Mouse (Mus musculus) lung, postnatal 0 days (tissue): Measurements from ENCODE around the gene 1700001O22Rik. TPM values are rescaled to one million over a fixed set of nuclear protein-coding genes. Genes with fewer than 3 reads are reported as not detected.
A peak's percentile ranks its signal among the peaks of the same experiment; 100 is the strongest.

Source experiments
- ATAC-seq: fragments of 200-750 bp; cut with Nextera tagmentation; 2 replicates; pipeline ENCODE4 v1.8.0; 2017; ENCODE audit warnings: moderate library complexity
- DNase-seq: peaks from one replicate; pipeline ENCODE4 v3.0.0-alpha.2; 2016; ENCODE audit warnings: low spot score
- H3K27ac ChIP-seq: fragments of 300-500 bp; sonication (generic); 2 replicates; pipeline ENCODE4 v1.5.1; 2014; ENCODE audit warnings: antibody characterized with exemption, mild to moderate bottlenecking, low read length, mixed read lengths
- H3K27me3 ChIP-seq: fragments of 300-500 bp; sonication (generic); replicated peaks from 2 replicates; pipeline ENCODE4 v1.6.1; 2014; ENCODE audit warnings: low read length, mixed read lengths; ENCODE audit not compliant: insufficient read depth
- H3K36me3 ChIP-seq: fragments of 300-500 bp; sonication (generic); 2 replicates; pipeline ENCODE4 v1.6.1; 2014; ENCODE audit warnings: low read length, mixed read lengths; ENCODE audit not compliant: insufficient read depth
- H3K4me1 ChIP-seq: fragments of 300-500 bp; sonication (generic); 2 replicates; pipeline ENCODE4 v1.6.1; 2014; ENCODE audit warnings: antibody characterized with exemption, low read depth, low read length, mixed read lengths; ENCODE audit not compliant: insufficient read depth
- H3K4me2 ChIP-seq: fragments of 300-500 bp; sonication (generic); replicated peaks from 2 replicates; pipeline ENCODE4 v1.6.1; 2014; ENCODE audit warnings: low read depth, mild to moderate bottlenecking, low read length, moderate library complexity, mixed read lengths
- H3K4me3 ChIP-seq: fragments of 300-500 bp; sonication (generic); 2 replicates; pipeline ENCODE4 v1.5.1; 2014; ENCODE audit warnings: low read depth, low read length
- H3K9ac ChIP-seq: fragments of 300-500 bp; sonication (generic); replicated peaks from 2 replicates; pipeline ENCODE4 v1.6.1; 2014; ENCODE audit warnings: low read depth, mild to moderate bottlenecking
- H3K9me3 ChIP-seq: fragments of 300-500 bp; sonication (generic); 2 replicates; pipeline ENCODE4 v1.6.1; 2016; ENCODE audit warnings: low read length, mixed read lengths
- CTCF ChIP-seq: IDR thresholded peaks from 2 replicates; pipeline ENCODE4 v1.5.1; 2016; ENCODE audit warnings: antibody characterized with exemption, mild to moderate bottlenecking
- EP300 ChIP-seq: IDR thresholded peaks from 2 replicates; pipeline ENCODE4 v1.6.1; 2016; ENCODE audit warnings: antibody characterized with exemption, mild to moderate bottlenecking, control low read depth
- WGBS: fragments of 180-500 bp; shearing (Covaris S2); extraction: QIAGEN DNeasy Blood & Tissue Kit; methylation state at CpG from one replicate; pipeline ENCODE4 v1.1.7; 2014; 5-methylcytosine and 5-hydroxymethylcytosine counted together
- polyA plus RNA-seq: library from polyadenylated mRNA; unstranded; fragments of >200 nt; fragmentation: Nextera tagmentation; extraction: Ambion mirVana; gene quantifications from 2 replicates; pipeline ENCODE4 v1.2.1, GENCODE M21; 2015

The 1700001O22Rik gene
- polyA plus RNA-seq, 1 experiment from 2014 or later, result 0.47 TPM

- H3K9ac ChIP-seq, result peak overlapping the region; percentile 41
- 7% methylated on average over 24 of the region's 40 CpGs for WGBS
- H3K4me3 ChIP-seq, result peak overlapping the region; percentile 26
- H3K4me2 ChIP-seq, result peak overlapping the region; percentile 63
- H3K4me1 ChIP-seq, result peaks cover 9% of the 10 kb centered on the region; the same call in 1 of the 2 replicates
- no peaks in the 10 kb centered on the region for H3K27me3 ChIP-seq
- H3K9me3 ChIP-seq, result no peaks in the 10 kb centered on the region
- ATAC-seq, result peak; percentile 80
- DNase-seq, result peak; percentile 84
- H3K27ac ChIP-seq, result peak overlapping the region; percentile 83
- TF ChIP-seq CTCF (peak; percentile 50), EP300 (no peak)
- H3K36me3 ChIP-seq, result no peaks in the 10 kb centered on the region
Observed at GRCm38 (mm10) chr2:30784078-30784994, 19.1 kb downstream of the 1700001O22Rik start.

GRCm38 (mm10) chr2:30783346-30783745 is 20.1 kb downstream of the 1700001O22Rik start:
- Histone ChIP-seq H3K4me3 (no peak overlapping the region), H3K4me1 (peaks cover 9% of the 10 kb centered on the region; the same call in 1 of the 2 replicates), H3K4me2 (peak overlapping the region; percentile 63), H3K36me3 (no peaks in the 10 kb centered on the region), H3K27ac (peak overlapping the region; percentile 83; the same call in 1 of the 2 replicates), H3K27me3 (no peaks in the 10 kb centered on the region), H3K9ac (no peak overlapping the region), H3K9me3 (no peaks in the 10 kb centered on the region)
- peak; percentile 46 for ATAC-seq
- WGBS, result 1% methylated on average over 12 of the region's 13 CpGs
- TF ChIP-seq EP300, result no peak
- no peak for TF ChIP-seq CTCF
- DNase-seq, result peak; percentile 89

GRCm38 (mm10) chr2:30782312-30783290 is 20.9 kb downstream of the 1700001O22Rik start:
- Histone ChIP-seq H3K36me3 (no peaks in the 10 kb centered on the region), H3K4me3 (no peak overlapping the region), H3K27ac (peak overlapping the region; percentile 83; the same call in 1 of the 2 replicates), H3K27me3 (no peaks in the 10 kb centered on the region), H3K4me1 (peaks cover 9% of the 10 kb centered on the region; the same call in 1 of the 2 replicates), H3K9ac (no peak overlapping the region), H3K4me2 (peak overlapping the region; percentile 63), H3K9me3 (no peaks in the 10 kb centered on the region)
- ATAC-seq (no peak), DNase-seq (no peak)
- WGBS, result 71% methylated on average over 8 of the region's 8 CpGs
- no peak for TF ChIP-seq CTCF
- no peak for TF ChIP-seq EP300

- no peak for ATAC-seq
Observed at GRCm38 (mm10) chr2:30779241-30779640, 24.2 kb downstream of the 1700001O22Rik start.

GRCm38 (mm10) chr2:30778235-30778634 is 25.2 kb downstream of the 1700001O22Rik start:
- H3K4me3 ChIP-seq, result no peak overlapping the region
- WGBS, result 73% methylated on average over 4 of the region's 4 CpGs
- H3K9me3 ChIP-seq, result no peaks in the 10 kb centered on the region
- H3K4me1 ChIP-seq, result no peaks in the 10 kb centered on the region
- no peaks in the 10 kb centered on the region for H3K27me3 ChIP-seq
- no peak overlapping the region for H3K9ac ChIP-seq
- no peak overlapping the region for H3K4me2 ChIP-seq
- no peak for DNase-seq
- no peak for TF ChIP-seq CTCF
- no peak for TF ChIP-seq EP300
- ATAC-seq, result no peak
- H3K27ac ChIP-seq, result no peak overlapping the region
- no peaks in the 10 kb centered on the region for H3K36me3 ChIP-seq

More at GRCm38 (mm10) chr2:30779241-30779640, 24.2 kb downstream of the 1700001O22Rik start:
- WGBS, result 19% methylated on average over 5 of the region's 5 CpGs
- H3K36me3 ChIP-seq, result no peaks in the 10 kb centered on the region
- no peak overlapping the region for H3K9ac ChIP-seq
- H3K9me3 ChIP-seq, result no peaks in the 10 kb centered on the region
- H3K27me3 ChIP-seq, result no peaks in the 10 kb centered on the region
- no peak for DNase-seq
- H3K4me3 ChIP-seq, result no peak overlapping the region
- no peak for TF ChIP-seq CTCF
- TF ChIP-seq EP300, result no peak
- H3K27ac ChIP-seq, result no peak overlapping the region
- peaks cover 6% of the 10 kb centered on the region; the same call in 1 of the 2 replicates for H3K4me1 ChIP-seq
- no peak overlapping the region for H3K4me2 ChIP-seq

GRCm38 (mm10) chr2:30777266-30777665 is 26.2 kb downstream of the 1700001O22Rik start:
- H3K9ac ChIP-seq, result no peak overlapping the region
- DNase-seq (no peak), ATAC-seq (no peak)
- no peaks in the 10 kb centered on the region for H3K27me3 ChIP-seq
- H3K4me1 ChIP-seq, result 0 out of 2 replicates have a peak, but pooled peaks cover 4% of the 10 kb centered on the region
- H3K4me3 ChIP-seq, result no peak overlapping the region
- H3K4me2 ChIP-seq, result no peak overlapping the region
- TF ChIP-seq CTCF, result no peak
- no peak for TF ChIP-seq EP300
- no peaks in the 10 kb centered on the region for H3K9me3 ChIP-seq
- WGBS, result 65% methylated on average over 3 of the region's 3 CpGs
- H3K36me3 ChIP-seq, result no peaks in the 10 kb centered on the region
- H3K27ac ChIP-seq, result no peak overlapping the region
